Mouse (Mus musculus) G1E-ER4 (cell line): ENCODE data around the gene Vpreb3. TPM values are rescaled to one million over a fixed set of nuclear protein-coding genes. Genes with fewer than 3 reads are reported as not detected.

Source experiments
- GATA1 ChIP-seq: IDR thresholded peaks from one replicate; pipeline ENCODE4 v1.8.0; 2012; ENCODE audit warnings: low read length, inconsistent platforms
- polyA plus RNA-seq: library from polyadenylated mRNA; stranded (reverse); fragments of >175 nt; gene quantifications from 2 replicates; pipeline ENCODE4 v1.2.3, GENCODE M21; 2012

Vpreb3 gene
- not detected in 2 replicates for polyA plus RNA-seq

DNA sequence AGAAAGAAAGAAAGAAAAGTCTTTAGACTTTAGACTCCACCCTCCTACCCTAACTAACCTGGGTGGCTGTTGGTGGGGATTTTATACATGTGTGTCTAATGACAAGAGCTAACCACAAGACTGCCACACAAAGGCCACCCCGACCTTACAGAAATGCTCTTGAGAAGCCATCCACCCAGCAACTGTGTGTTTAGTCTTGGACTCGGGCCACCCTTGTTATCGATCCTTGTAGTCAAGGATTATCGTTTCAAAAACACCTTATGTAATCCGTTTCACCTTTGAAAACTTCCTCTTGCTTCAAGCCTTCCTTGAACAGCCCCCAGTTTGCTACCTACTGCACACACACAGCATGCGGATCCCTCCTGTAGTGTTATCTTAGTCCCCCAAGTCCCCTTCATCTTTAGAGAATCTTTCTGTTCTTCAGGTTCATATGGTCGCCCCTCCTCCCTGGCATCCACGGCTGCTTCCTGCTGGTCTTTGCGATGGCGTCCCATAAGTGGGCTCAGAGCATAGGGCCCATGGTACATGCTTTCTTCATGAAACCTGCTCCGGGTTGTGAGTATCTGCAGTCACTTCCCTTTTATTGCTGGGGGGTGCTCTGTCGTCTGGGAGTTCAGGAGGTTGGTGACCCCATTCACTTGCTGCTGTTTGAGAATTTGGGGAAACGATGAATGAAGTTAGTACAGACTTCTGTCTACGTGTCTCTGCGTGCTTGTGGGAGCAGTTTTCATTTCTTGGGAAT is at the start of gene Vpreb3:
Gene Vpreb3 (plus strand): TSS at position 322 of the 742 bp plus-strand sequence.
- TF ChIP-seq GATA1, result no peak

DNA sequence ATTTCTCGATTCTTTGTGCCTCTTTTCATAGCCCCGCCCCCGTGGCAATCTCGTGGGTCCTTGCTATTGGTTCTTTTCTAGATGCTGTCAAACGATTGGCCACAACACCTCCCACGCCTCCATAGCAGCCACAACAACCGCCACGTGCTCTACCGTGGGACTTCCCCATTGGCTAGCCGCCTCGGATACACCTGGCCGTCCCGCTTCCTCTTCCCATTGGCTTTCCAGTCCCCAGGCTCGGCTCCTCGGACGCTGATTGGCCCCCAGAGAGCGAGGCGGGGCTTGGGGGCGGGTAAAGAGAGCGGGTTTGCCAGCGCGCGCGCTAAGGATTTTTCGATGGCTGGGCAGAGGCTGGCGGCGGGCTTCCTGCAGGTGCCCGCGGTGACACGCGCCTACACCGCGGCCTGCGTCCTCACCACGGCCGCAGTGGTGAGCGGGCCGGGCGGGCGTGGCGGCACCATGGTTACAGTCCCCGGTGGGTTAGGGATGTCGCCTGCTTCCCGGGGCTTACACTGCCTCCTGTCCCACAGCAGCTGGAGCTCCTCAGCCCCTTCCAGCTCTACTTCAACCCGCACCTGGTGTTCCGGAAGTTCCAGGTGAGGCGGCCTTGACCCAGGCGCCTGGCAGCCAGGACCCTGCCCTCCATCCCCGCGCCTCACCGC is 49.6 kb upstream of the Vpreb3 start, which contains the start of gene Derl3:
Gene Derl3 (plus strand): TSS at position 325 of the 662 bp plus-strand sequence.
- no peak for TF ChIP-seq GATA1

DNA sequence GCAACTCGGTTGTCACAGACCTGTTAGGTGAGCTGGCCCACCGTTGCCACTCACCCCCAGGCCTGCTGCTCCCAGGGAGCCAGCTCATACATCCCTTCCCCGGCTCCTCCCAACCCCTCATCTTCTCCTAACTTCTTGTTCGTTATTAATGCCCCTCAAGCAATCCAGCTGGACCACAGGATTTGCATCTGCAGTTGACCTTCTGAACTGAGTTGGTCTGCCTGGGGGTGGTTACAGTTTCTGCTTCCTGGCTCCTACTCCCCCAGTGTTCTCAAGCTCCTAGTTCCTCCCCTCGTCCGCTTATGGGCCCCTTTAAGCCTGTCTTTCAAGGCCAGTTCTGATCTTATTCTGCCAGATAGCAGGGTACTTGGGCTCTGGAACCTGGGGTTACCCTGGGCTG is 48.3 kb upstream of the Vpreb3 start:
- TF ChIP-seq GATA1, result no peak

DNA sequence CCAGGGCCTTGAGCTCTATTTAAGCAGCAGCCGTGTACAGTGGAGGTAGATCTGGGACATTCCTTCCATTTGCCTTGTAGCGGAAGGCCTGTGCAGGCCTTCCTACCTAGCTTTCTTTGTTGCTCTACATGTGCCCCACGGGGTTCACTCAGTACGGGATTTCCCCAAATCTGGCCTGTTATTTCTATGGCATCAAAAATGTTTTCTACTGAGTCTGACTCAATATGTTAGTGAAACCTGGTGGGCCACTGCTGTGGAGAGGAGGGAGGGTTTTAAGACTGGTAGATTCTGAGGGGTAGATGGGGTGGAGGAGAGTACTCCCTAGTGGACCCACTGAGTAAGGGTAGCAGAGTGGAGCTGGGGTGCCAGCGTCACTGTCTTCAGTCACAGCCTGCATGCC is 47.1 kb upstream of the Vpreb3 start:
- TF ChIP-seq GATA1, result no peak

DNA sequence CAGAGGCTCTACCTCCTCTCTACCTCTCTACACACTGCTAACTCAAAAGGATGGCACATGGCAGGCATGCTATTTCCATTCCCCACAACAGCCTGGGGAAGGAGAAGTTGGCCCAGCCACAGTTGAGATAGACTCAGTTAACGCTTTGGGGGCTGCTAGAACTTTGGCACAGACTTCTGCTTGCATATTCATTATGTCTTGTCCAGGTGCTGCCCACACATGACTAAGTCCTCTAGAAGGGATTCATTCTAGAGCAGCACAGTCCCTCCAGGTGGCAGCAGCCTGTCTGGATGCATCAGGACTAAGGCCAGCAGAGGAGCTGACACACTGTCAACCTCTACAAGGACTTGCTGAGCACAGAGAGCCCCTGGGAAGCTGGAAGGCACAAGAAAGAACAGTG is 46.6 kb upstream of the Vpreb3 start:
- no peak for TF ChIP-seq GATA1

DNA sequence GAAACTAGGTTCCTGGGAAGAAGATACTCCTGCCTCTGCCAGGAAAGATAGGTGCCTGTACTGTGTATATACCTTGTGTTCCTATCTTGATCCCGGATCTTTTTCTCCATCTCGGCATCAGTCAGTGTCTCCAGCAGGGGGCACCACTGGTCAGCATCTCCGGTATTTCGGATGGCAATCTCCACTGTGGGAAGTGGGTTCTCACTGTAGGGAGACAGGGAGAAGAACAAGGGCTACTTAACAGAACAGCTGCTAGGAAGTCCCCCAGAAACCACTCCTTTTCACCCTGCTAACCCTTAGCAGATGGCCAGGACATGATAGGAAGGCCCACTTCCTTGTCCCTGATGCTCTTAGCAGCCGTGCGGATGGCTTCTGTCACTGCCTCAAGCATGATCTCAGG is 45.5 kb upstream of the Vpreb3 start:
- no peak for TF ChIP-seq GATA1

DNA sequence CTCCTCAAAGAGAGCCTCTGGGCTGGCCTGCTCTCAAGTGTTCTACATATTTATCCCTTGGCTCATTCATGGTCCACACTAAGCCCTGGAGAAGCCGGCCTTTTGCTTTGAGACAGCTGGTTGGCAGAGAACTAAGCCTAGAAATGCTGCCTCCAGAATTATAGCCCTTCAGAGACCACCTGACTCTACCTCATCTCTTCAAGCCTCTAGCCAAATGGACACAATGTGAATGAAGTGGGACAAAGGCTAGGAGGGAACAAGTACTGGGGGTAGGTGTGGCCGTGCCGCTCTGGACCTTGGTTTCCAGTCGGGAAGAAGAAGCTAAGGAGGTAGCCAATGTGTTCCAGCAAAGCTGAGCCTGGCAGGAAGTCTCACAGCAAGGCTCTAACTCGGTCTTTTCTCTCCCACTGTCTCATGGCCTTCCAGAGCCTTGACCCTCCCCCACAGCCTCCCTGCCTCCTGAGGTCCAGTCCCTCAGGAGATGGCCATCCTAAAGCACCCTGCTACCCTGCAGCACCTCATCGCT is 44.8 kb upstream of the Vpreb3 start:
- TF ChIP-seq GATA1, result no peak

DNA sequence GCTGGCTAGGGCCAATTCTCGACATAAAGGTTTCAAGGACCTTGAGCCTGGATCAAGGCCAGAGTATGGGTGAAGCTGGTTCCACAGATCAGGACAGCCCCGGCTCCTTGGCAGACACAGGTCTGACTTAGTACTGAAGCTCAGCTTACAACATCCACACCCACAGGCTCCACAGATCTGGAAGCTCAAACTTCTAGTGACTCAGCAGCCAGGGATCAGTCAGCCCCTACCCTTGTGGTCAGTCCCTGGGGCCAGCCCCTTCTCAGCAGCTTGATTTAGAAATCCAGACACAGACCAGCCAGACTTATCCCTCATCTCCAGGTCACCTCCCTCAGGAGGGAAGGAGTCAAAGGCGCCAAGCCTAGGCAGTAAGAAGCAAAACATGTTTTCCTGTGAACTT is 44.0 kb upstream of the Vpreb3 start:
- TF ChIP-seq GATA1, result no peak

DNA sequence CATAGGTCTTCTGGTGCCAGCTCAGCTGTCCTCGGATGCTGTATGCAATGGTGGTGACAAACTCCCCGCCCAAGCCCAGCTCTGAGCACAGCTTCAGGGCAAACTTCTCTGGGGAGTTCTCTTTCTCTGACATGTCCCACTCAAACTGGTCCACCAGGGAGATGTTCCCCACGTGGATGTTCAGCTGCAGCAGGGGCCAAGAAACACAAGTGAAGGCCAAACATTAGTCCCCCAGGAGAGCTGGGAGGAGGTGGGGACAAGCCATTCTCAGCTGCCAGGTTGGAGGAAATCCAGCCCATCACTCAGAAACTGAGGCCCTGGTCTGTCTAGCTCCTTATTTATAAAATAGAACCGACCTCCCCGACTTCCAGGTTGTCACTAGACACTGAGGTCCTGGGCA is 38.5 kb upstream of the Vpreb3 start:
- TF ChIP-seq GATA1, result no peak

DNA sequence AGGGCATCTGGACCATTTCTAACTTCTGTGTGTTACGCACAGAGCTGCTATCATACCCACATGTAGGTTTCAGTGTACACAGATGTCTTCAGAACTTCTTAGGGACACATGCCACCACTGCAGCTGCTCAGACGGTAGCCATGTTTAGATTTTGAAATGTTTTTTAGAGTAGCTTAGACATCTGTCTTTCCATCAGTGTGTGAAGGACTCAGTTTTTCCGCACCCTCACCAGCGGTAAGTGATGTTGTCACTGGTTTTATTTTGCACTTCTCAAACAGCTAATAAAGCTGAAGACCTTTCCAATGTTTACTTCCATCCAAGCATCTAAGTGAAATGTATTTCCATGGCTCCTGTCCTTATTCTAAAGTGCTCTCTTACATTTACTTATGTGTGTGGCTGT is 36.0 kb upstream of the Vpreb3 start:
- no peak for TF ChIP-seq GATA1

DNA sequence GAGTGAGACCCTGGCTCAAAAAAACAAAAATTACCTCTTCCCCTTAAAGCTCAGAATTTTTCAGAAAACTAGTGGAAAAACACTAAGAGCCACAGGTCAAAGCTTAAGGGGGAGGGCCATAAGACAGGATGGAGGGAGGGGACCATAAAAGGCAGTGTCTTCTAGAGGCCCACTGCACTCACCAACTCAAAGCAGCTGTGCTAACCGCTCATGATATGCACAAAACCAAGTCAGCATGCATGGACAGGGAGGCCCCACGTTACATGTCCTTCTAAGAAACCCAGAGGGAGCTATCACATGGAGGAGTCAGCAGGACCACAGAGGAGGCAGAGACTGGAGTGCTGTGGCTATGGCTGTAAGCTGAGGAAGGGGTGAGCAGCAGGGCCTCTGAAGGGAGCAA is 32.2 kb upstream of the Vpreb3 start:
- no peak for TF ChIP-seq GATA1

DNA sequence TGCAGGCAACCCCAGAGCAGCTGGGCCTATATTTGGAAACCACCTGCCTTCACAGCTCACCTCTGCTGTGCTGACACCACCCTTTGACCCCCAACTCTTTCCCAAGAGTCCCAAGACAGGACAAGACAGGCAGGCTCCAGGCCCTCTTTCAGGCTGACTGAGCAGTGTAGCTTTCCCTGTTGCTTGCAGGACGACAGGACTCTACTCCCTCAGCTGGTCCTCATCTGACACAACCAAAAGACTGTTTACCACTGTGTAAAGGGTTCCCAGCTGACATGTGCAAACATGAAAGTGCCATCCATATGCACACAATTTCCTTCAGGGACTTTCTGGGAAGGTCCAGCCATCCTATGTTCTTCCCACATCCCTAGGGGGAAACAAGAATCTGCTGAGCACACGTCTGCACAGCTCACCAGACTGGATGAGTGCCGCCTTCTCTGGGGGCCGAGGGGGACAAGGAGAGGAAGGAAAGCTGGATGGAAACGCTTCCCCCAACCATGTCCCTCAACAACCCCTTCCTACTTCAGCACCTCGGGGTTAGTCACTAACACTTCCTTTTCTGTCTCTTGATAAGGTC is 29.8 kb upstream of the Vpreb3 start:
- TF ChIP-seq GATA1, result no peak

DNA sequence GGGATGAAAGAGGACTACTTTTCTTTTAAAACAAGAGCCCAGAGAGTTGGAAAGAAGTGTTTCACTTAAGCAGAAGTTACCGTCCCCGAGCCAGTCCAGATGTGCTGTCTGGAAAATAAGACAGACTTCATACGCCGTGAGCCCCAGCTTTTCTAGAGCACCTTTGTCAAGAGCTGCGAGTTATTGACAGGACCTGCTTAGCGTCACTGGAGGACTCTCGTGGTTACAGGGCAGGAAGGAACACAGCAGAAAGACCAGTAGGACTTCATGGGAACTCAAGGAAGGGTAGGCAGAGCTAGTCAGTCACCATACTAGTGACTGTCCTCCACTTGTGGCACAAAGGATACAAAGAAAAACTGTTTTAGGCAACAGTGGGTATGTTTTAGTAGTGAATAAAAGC is 27.3 kb upstream of the Vpreb3 start:
- no peak for TF ChIP-seq GATA1

DNA sequence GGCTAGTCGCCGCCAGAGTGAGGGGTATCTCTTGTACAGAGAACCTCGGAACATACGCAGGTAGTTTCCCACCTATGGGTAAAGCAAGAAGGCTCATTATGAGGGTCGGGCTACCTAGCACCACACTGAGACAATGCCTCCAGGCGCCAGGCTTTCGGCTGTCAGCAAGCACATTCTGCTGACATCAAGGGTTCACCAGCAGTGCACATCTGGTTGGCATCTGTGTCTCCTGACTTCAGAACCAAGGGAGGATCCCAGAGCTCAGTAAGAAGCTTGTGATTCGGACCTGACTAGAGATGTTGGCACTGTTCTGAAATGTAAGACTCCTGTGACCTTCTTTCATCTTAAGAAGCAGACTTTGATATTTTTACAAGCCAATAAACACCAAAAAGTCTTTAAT is 26.0 kb upstream of the Vpreb3 start:
- no peak for TF ChIP-seq GATA1

DNA sequence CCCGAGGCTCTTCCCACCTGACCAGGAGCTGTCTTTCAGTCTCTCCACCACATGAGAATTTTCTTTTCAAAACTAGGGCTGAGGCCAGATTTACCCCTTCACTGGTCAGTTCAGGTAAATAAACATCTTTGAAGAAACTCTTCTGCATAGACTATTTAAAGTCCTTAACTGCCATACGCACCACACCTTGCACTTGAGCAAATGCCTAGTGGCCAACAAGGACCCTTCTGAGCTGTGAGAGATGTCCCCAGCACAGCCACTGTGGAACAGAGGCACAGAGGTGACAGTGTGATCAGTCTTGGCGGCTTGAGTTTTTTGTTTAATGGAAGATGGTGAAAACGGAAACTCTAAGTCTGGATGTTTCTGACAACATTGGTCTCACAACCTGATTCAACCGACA is 23.8 kb upstream of the Vpreb3 start:
- TF ChIP-seq GATA1, result no peak

DNA sequence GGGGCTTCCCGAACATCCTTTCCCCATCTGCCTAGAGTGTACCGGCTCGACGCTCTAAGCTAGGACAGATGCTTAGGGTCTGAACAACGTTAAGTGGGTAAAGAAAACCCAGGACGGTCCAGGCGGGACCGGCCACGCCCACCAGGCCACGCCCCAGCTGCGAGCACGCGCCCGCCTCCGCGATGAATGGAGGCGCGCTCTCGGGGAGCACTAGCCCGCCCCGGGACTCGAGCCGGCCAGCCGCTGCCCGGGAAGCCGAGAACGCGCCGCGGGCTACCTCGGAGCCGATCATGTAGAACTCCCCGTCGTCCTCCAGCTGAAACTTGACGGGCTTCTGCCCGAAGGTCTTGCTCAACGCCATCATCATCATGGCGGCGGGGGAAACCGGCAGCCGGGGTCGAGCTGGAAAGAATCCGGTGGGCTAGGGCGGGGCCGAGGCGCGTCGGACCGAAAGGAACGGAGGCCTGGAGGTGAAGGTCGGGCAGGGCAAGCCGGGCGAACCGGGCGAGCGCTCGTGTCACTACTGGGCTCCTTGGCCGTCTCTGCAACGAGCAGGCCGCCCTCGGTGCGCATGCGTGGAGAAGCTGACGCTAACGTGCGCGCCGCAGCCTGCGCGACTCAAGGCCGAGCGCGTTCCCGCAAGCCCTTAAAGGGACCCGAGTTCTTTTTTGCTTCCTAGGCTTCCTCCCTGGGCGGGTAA is 21.7 kb upstream of the Vpreb3 start, which contains the start of gene Smarcb1:
Gene Smarcb1 (minus strand): TSS at position 592 of the 700 bp plus-strand sequence.
- TF ChIP-seq GATA1, result no peak
